Mouse (Mus musculus): Measurements from ENCODE around the gene Fth1. TPM values are rescaled to one million over a fixed set of nuclear protein-coding genes. Genes with fewer than 3 reads are reported as not detected.

Gene Fth1
- polyA plus RNA-seq, 1 experiment from 2014 or later: 1,712 TPM

DNA sequence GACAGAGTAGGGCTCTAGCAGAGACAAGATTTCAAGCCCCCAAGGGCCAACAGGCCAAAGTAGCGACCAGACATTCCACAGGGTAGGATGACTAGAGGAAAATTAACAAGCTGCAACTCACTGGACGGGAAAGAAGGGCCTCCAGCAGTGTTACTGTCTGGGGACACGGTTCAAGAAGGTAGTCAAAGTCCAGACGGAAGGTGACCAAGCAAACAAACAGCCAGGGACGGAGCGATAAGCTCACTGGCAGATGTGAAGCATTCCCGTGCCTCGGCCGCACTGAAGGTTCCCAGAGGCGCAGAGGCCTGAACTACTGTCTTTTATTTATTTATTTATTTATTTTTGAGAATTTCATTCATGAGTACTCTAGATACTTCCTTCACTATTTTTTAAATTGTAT is 3.3 kb upstream of the Fth1 start:
- H3K27me3 ChIP-seq (replicated peaks; ENCODE audit: control insufficient read depth, insufficient read depth, low read length): no peaks in the 10 kb centered on the region
- 81% methylated on average over 10 of the region's 10 CpGs for WGBS
- no peak overlapping the region for H3K9ac ChIP-seq (ENCODE audit: low read depth, low read length)
- H3K9me3 ChIP-seq (ENCODE audit: control insufficient read depth, low read length): no peaks in the 10 kb centered on the region
- ATAC-seq (ENCODE audit: low read depth) (no peak), DNase-seq (ENCODE audit: low spot score) (no peak)
- no peak overlapping the region for H3K4me2 ChIP-seq (ENCODE audit: low read depth, low read length)
- H3K4me1 ChIP-seq (ENCODE audit: control insufficient read depth, insufficient read depth, low read length): peaks cover 17% of the 10 kb centered on the region
- no peak overlapping the region for H3K4me3 ChIP-seq (ENCODE audit: low read depth, low read length)
- no peaks in the 10 kb centered on the region for H3K36me3 ChIP-seq (ENCODE audit: control insufficient read depth, insufficient read depth, low read length)
- H3K27ac ChIP-seq (replicated peaks; ENCODE audit: low read depth, low read length): no peak overlapping the region

DNA sequence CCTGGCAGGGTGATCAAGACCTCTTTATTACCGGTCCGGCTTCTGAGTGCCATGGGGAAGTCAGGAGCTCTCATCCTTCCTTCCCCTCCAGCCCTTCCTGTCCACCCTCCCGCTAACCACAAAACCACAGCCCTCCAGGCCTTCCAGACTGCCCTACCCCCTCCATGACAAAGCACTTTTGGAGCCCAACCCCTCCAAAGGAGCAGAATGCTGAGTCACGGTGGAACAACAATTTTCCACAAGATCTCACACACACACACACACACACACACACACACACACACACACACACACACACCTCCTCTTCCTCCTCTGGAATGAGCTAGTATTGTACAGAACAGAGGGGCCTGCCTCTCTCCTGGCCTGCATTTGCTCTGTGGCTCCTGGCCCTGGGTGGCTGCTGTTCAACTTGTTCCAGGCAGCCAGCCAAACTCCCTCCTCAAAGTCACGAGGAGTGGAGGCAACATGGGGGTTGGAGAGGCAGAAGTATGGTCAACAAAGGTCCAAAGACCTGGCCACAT is 1.9 kb upstream of the Fth1 start:
- no peaks in the 10 kb centered on the region for H3K27me3 ChIP-seq (replicated peaks; ENCODE audit: control insufficient read depth, insufficient read depth, low read length)
- 32% methylated on average over 5 of the region's 5 CpGs for WGBS
- no peak overlapping the region for H3K9ac ChIP-seq (ENCODE audit: low read depth, low read length)
- H3K4me3 ChIP-seq (ENCODE audit: low read depth, low read length): no peak overlapping the region
- H3K36me3 ChIP-seq (ENCODE audit: control insufficient read depth, insufficient read depth, low read length): no peaks in the 10 kb centered on the region
- no peaks in the 10 kb centered on the region for H3K9me3 ChIP-seq (ENCODE audit: control insufficient read depth, low read length)
- H3K4me2 ChIP-seq (ENCODE audit: low read depth, low read length): no peak overlapping the region
- DNase-seq (ENCODE audit: low spot score): peak; percentile 63
- ATAC-seq (ENCODE audit: low read depth): no peak
- H3K27ac ChIP-seq (replicated peaks; ENCODE audit: low read depth, low read length): peak overlapping the region; percentile 11; the same call in 1 of the 2 replicates
- peaks cover 18% of the 10 kb centered on the region for H3K4me1 ChIP-seq (ENCODE audit: control insufficient read depth, insufficient read depth, low read length)

DNA sequence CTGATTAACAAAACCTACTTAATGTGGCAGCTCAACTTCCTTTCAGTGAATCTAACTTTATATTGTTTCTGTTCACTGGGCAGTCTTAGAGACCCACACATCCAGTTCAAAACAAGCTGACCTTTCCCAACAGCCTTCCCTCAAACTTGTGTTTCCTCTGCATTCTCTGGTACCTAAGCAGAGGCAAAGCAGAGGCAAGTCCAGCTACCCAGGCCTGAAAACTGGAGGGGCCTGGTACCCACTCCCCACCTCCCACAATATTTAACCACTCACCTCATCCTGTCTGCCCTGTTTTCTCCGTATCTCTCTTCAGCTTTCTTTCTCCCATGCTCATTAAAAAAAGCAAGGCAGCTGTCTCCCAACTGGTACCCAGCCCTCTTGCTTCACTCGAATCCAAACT is 1.2 kb upstream of the Fth1 start:
- H3K27ac ChIP-seq (replicated peaks; ENCODE audit: low read depth, low read length): 0 out of 2 replicates have a peak overlapping the region, but pooled peaks have one; percentile 11
- no peaks in the 10 kb centered on the region for H3K9me3 ChIP-seq (ENCODE audit: control insufficient read depth, low read length)
- 88% methylated on average over 2 of the region's 2 CpGs for WGBS
- H3K36me3 ChIP-seq (ENCODE audit: control insufficient read depth, insufficient read depth, low read length): peaks cover 4% of the 10 kb centered on the region
- H3K4me3 ChIP-seq (ENCODE audit: low read depth, low read length): no peak overlapping the region
- ATAC-seq (ENCODE audit: low read depth) (no peak), DNase-seq (ENCODE audit: low spot score) (no peak)
- no peak overlapping the region for H3K9ac ChIP-seq (ENCODE audit: low read depth, low read length)
- peaks cover 24% of the 10 kb centered on the region for H3K4me1 ChIP-seq (ENCODE audit: control insufficient read depth, insufficient read depth, low read length)
- H3K27me3 ChIP-seq (replicated peaks; ENCODE audit: control insufficient read depth, insufficient read depth, low read length): no peaks in the 10 kb centered on the region
- no peak overlapping the region for H3K4me2 ChIP-seq (ENCODE audit: low read depth, low read length)

DNA sequence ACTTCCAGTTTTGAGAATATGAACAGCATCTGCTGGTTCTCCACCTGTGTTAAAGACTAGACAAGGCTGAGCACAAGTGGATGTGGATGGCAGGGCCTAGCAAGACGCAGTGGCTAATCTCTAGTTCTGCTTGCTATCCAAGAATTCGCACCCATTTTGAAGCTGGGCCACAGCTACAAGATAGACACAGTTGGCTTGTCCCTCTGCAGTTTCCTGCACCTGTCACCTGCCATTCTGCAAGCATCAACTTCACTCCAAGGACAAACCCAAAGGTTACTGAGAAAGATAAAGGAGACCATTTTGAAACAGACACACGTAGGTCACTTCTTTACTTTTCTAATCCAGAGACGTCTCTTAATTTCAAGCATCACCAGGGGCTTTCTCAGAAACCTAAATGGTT is 1.2 kb downstream of the Fth1 start:
- ATAC-seq (ENCODE audit: low read depth) (no peak), DNase-seq (ENCODE audit: low spot score) (no peak)
- H3K9me3 ChIP-seq (ENCODE audit: control insufficient read depth, low read length): no peaks in the 10 kb centered on the region
- peak overlapping the region; percentile 95 for H3K9ac ChIP-seq (ENCODE audit: low read depth, low read length)
- H3K4me2 ChIP-seq (ENCODE audit: low read depth, low read length): peak overlapping the region; percentile 59
- H3K27ac ChIP-seq (replicated peaks; ENCODE audit: low read depth, low read length): peak overlapping the region; percentile 97
- peaks cover 24% of the 10 kb centered on the region for H3K4me1 ChIP-seq (ENCODE audit: control insufficient read depth, insufficient read depth, low read length)
- H3K4me3 ChIP-seq (ENCODE audit: low read depth, low read length): peak overlapping the region; percentile 79; the same call in 1 of the 2 replicates
- WGBS: 63% methylated on average over 4 of the region's 4 CpGs
- peaks cover 28% of the 10 kb centered on the region for H3K36me3 ChIP-seq (ENCODE audit: control insufficient read depth, insufficient read depth, low read length)
- H3K27me3 ChIP-seq (replicated peaks; ENCODE audit: control insufficient read depth, insufficient read depth, low read length): no peaks in the 10 kb centered on the region

DNA sequence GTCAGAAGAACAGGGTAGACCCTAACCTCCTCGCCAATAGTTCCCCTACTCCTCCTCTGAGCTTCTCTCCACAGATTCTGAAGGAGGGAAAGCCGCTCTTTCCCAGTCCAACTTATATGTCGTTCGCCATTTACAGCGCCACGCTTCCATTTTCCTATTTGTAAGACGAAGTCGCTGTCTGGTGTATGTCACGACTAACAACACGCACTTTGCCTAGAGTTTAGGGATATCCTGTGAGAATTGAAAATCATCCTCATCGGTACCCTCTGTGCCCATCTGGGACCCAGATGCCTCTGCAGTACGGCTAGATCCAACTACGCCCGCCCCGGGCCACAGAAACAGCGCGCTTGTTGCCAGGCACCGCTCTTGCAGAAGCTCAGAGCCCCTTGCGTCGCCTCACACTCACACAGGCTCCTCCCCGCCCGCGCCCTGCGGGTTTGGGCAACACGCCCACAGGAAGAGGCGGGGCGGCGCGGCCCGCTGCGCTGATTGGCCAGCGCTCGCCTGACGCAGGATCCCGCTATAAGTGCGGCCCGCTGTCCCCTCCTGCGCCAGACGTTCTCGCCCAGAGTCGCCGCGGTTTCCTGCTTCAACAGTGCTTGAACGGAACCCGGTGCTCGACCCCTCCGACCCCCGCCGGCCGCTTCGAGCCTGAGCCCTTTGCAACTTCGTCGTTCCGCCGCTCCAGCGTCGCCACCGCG is 1.9 kb downstream of the Fth1 start:
- no peaks in the 10 kb centered on the region for H3K9me3 ChIP-seq (ENCODE audit: control insufficient read depth, low read length)
- peak overlapping the region; percentile 97 for H3K27ac ChIP-seq (replicated peaks; ENCODE audit: low read depth, low read length)
- peak; percentile 98 for ATAC-seq (ENCODE audit: low read depth)
- peak overlapping the region; percentile 79 for H3K4me3 ChIP-seq (ENCODE audit: low read depth, low read length)
- H3K27me3 ChIP-seq (replicated peaks; ENCODE audit: control insufficient read depth, insufficient read depth, low read length): no peaks in the 10 kb centered on the region
- peak; percentile 98 for DNase-seq (ENCODE audit: low spot score)
- H3K9ac ChIP-seq (ENCODE audit: low read depth, low read length): peak overlapping the region; percentile 95
- 1% methylated on average over 27 of the region's 59 CpGs for WGBS
- peaks cover 27% of the 10 kb centered on the region for H3K4me1 ChIP-seq (ENCODE audit: control insufficient read depth, insufficient read depth, low read length)
- peak overlapping the region; percentile 87 for H3K4me2 ChIP-seq (ENCODE audit: low read depth, low read length)
- peaks cover 28% of the 10 kb centered on the region for H3K36me3 ChIP-seq (ENCODE audit: control insufficient read depth, insufficient read depth, low read length)

DNA sequence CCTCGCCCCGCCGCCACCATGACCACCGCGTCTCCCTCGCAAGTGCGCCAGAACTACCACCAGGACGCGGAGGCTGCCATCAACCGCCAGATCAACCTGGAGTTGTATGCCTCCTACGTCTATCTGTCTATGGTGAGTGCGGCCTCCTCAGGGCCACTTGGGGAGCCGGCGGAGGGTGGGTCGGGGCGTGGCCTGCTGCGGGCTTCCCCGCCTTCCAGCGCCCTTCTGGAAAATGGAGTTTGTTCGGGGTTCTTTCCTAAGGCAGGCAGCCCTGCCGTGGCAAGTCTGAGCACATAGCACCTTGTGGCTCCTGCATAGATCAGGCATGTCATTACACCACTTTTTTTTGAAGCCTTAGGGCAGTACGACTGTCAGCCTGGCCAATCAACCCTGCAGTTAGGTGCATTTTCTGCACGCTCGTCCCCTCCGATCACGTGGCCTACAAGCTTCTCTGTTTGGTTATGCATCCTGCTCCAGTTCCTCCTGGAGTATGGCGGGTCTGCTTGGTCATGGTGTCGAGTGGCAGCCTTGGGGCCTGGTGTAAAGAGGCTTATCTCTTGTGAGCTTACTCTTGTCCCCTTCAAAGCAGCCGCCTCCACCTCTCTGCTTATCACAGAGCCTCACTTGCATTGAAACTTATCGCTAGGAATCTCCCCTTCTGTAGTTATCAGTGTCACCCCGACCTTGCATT is 2.6 kb downstream of the Fth1 start:
- Histone ChIP-seq H3K9ac (ENCODE audit: low read depth, low read length) (peak overlapping the region; percentile 95), H3K4me3 (ENCODE audit: low read depth, low read length) (peak overlapping the region; percentile 79), H3K4me1 (ENCODE audit: control insufficient read depth, insufficient read depth, low read length) (peaks cover 31% of the 10 kb centered on the region), H3K27me3 (replicated peaks; ENCODE audit: control insufficient read depth, insufficient read depth, low read length) (no peaks in the 10 kb centered on the region), H3K27ac (replicated peaks; ENCODE audit: low read depth, low read length) (peak overlapping the region; percentile 97), H3K4me2 (ENCODE audit: low read depth, low read length) (peak overlapping the region; percentile 87), H3K9me3 (ENCODE audit: control insufficient read depth, low read length) (no peaks in the 10 kb centered on the region), H3K36me3 (ENCODE audit: control insufficient read depth, insufficient read depth, low read length) (peaks cover 28% of the 10 kb centered on the region)
- WGBS: under 1% methylated on average over 20 of the region's 31 CpGs
- peak; percentile 81 for ATAC-seq (ENCODE audit: low read depth)
- peak; percentile 74 for DNase-seq (ENCODE audit: low spot score)

DNA sequence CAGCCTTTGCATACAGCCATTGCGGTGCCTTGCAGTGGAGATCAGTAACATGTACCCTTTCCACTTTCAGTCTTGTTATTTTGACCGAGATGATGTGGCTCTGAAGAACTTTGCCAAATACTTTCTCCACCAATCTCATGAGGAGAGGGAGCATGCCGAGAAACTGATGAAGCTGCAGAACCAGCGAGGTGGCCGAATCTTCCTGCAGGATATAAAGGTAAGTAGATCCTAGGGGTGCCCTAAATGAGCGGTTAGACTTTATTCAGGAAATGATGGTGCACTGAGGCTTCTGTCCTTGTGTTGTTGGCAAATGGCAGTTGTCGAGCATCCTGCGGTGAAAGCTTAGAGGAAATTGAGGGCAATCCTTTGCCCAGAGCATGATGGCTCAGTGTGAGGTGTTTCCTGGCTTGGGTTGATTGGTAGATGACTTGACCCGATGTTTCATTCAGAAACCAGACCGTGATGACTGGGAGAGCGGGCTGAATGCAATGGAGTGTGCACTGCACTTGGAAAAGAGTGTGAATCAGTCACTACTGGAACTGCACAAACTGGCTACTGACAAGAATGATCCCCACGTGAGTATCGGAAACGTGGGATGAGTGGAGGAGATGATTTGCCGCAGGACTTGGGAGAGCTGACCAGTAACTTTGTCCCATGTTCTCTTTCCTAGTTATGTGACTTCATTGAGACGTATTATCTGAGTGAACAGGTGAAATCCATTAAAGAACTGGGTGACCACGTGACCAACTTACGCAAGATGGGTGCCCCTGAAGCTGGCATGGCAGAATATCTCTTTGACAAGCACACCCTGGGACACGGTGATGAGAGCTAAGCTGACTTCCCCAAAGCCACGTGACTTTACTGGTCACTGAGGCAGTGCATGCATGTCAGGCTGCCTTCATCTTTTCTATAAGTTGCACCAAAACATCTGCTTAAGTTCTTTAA is 4.0 kb downstream of the Fth1 start:
- H3K27me3 ChIP-seq (replicated peaks; ENCODE audit: control insufficient read depth, insufficient read depth, low read length): no peaks in the 10 kb centered on the region
- peaks cover 28% of the 10 kb centered on the region for H3K36me3 ChIP-seq (ENCODE audit: control insufficient read depth, insufficient read depth, low read length)
- H3K4me1 ChIP-seq (ENCODE audit: control insufficient read depth, insufficient read depth, low read length): peaks cover 21% of the 10 kb centered on the region
- peak overlapping the region; percentile 87 for H3K4me2 ChIP-seq (ENCODE audit: low read depth, low read length)
- no peak for DNase-seq (ENCODE audit: low spot score)
- peak overlapping the region; percentile 79 for H3K4me3 ChIP-seq (ENCODE audit: low read depth, low read length)
- no peaks in the 10 kb centered on the region for H3K9me3 ChIP-seq (ENCODE audit: control insufficient read depth, low read length)
- H3K27ac ChIP-seq (replicated peaks; ENCODE audit: low read depth, low read length): no peak overlapping the region
- ATAC-seq (ENCODE audit: low read depth): no peak
- WGBS: 92% methylated on average over 20 of the region's 20 CpGs
- peak overlapping the region; percentile 95 for H3K9ac ChIP-seq (ENCODE audit: low read depth, low read length)

DNA sequence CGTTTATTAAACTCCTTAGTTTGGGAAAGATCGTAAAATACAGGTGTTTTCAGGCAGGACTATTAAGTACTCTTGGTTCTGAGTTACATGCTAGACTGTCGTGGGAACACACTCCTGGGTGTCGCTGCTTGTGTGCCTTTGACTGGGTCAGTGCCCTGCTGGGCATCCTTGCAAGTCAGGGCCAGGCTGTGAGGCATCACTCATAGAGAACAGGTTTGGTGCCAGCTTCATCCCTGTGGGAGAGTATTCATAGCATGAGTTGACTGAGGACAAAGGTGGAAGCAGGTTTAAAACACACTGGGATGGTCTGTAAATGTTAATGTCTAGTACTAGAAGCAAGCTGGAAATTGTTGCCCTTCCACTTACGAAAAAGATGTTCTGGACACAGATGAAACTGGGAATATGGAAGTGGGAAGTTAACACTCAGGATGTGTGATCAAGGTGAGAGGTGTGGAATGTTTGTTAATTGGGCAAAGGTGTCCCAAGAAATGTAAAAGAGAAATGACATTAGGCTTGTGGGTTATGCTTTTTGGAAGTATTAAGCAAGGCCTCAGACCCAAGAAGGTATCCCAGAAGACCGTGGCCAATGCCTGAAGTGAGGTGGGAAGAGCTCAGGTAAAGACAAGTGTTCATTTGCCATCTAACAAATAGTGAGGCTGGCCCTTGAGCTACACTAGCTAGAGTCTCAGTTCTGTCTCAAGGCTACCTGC is 4.9 kb downstream of the Fth1 start:
- Histone ChIP-seq H3K4me1 (ENCODE audit: control insufficient read depth, insufficient read depth, low read length) (peaks cover 21% of the 10 kb centered on the region), H3K9me3 (ENCODE audit: control insufficient read depth, low read length) (no peaks in the 10 kb centered on the region), H3K27ac (replicated peaks; ENCODE audit: low read depth, low read length) (no peak overlapping the region), H3K9ac (ENCODE audit: low read depth, low read length) (no peak overlapping the region), H3K4me3 (ENCODE audit: low read depth, low read length) (no peak overlapping the region), H3K27me3 (replicated peaks; ENCODE audit: control insufficient read depth, insufficient read depth, low read length) (no peaks in the 10 kb centered on the region), H3K4me2 (ENCODE audit: low read depth, low read length) (no peak overlapping the region), H3K36me3 (ENCODE audit: control insufficient read depth, insufficient read depth, low read length) (peaks cover 28% of the 10 kb centered on the region)
- WGBS: 93% methylated on average over 6 of the region's 6 CpGs
- ATAC-seq (ENCODE audit: low read depth) (no peak), DNase-seq (ENCODE audit: low spot score) (no peak)
